Mouse (Mus musculus): ENCODE measurements around the gene Zfp157. TPM values are rescaled to one million over a fixed set of nuclear protein-coding genes. Genes with fewer than 3 reads are reported as not detected.
"Not testable (repeated sequence)": the region's sequence is repeated elsewhere in the genome, so short reads cannot be mapped to it uniquely, and the experiment has no call there.

The Zfp157 gene
- total RNA-seq (2014; fragmentation: Nextera tagmentation) (16.7 and 21.8 TPM in 2 replicates), total RNA-seq (2017) (12.3 and 17.9 TPM in 2 replicates)

DNA sequence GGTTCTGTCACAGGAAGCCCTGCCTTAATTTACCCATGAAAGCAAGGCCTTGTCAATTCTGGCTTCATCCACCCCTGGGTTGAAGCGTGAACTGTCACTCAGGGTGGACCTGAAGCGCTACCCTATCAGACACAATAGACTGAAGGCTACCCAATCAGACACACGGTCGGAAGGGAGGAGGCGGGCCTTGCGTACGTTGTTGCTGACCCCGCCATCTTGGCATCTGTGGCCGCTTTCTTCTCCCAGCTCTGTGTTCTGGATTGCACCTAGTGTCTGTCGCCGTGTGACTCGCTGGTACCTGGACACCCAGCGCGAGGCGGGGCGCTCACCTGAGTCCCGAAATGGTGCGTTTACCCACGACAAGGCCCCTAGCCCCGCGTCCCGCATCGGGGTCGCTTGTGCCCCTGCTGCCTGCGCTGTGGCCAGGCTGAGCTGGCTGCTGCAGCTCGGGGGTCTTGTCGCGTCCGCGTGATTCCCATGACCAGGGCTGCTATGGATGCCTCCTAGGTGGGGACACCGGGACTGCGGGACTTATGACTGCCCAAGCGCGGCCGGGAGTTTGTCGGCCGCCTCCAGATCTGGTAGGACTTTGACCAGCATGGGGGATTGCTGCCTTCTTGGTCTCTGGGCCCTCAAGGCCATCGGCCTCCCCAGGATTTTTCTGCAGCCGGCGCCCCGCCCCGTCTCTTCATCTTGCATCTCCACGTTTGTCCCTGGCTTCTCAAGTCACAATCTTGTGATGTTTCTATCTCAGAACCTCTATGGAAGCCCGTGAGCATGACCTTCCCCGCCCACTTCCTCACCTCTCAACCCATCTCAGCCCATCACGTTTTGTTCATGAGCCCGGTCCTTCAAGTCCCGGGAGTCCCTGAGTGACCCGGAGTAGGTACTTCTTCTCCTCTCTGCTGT, at the start of gene Zfp157:
Gene Zfp157, plus strand, starts transcription at position 183 of the 909 bp plus-strand sequence.
- ATAC-seq (replicated peaks; ENCODE audit: poor library complexity, severe bottlenecking), result peak; percentile 100

DNA sequence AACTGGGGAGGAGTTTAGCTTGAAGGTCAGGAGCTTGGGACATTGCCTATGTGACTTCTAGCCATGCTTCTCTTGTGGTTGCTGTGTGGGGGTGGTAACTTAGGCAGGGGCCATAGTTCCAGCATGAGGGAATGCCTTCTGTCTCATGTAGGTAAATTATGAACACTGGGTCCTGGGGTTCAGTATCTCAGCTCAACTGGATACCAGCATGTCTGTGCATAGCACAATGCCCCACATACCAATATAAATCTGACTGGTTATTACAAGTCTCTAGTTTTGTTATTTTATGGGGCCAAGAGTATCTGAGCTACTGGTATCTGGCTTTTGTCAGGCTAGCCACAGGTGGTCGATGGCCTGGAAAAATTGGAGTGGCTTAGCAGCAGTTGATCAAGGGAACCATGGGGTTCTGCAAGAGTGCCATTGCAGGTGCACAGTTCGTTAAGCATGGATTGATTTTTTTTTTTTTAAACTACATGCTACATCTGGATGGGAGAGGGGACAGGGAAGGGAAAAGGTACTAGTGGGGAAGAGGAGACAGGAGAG, 43.4 kb upstream of the Zfp157 start:
- ATAC-seq (replicated peaks; ENCODE audit: poor library complexity, severe bottlenecking), result no peak

DNA sequence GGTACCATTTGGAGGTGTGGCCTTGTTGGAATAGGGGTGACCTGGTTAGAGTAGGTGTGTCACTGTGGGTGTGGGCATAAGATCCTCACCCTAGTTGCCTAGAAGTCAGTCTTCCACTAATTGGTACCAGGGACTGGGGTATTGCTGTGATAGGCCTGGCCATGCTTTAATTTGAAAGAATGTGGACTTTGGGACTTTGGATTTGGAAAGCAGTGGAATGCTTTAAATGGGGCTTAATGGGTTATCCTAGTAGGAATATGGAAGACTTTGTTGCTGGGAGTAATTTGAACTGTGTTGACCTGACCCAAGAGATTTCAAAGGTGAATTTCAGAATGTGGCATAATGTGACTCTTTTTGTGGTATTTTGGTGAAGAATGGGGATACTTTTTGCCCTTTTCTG, 40.8 kb upstream of the Zfp157 start:
- ATAC-seq (replicated peaks; ENCODE audit: poor library complexity, severe bottlenecking), result not testable (repeated sequence)

DNA sequence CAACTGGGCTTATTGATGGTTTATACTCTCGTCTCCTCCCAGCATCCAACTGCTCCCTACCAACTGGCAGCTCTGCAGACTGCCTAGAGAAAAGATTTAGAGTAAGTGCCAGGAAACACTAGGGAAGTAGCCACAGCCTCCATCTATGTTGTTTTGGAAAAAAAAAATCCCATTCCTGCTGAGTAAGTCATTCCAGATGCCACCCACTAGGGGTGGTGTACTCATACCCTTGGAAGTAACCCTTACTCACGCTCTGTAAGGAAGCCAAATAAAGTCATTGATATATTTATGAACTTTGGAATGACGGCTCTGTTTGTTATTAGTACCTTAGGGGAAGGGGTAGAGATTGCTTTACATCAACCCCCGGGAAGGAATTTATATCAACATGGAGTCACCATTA, 17.1 kb downstream of the Zfp157 start:
- no peak for ATAC-seq (replicated peaks; ENCODE audit: poor library complexity, severe bottlenecking)

DNA sequence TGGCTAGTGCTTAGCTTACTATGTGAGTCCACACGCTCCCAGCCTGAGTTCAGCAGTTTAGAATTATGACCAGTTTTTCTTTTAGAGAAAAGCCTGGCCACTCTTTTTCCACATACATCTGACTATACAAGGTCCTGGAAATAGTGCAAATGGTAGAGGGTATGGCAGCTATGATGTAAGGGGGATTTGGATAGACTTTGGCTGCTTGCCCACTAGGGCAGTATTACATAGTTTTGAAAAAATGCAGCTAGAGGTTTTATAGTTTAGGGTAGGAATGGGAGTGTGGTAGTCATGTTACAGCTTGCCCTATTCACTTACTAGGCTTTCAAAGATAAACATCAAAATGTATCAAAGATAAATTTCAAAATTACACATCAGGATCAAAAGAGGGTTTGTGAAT, 17.8 kb downstream of the Zfp157 start:
- no peak for ATAC-seq (replicated peaks; ENCODE audit: poor library complexity, severe bottlenecking)

DNA sequence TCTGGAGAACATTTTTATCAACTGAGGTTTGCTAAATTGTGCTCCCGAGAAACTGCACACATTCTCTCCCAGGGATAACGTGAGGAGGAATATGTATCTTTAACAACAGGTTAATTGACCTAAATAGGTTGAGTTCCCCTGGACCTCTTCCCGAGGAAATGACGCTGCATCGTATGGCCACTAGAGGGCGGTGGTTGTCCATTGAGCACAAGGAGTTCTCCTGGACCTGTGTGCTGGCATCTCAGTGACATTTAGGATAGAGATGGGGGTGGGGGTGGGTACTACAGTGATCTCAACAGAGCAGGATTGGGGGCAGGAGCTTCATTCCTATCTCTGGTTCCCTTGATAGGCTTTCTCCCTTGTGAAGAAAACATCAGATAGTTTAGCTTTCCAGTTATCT, 32.3 kb downstream of the Zfp157 start:
- no peak for ATAC-seq (replicated peaks; ENCODE audit: poor library complexity, severe bottlenecking)

DNA sequence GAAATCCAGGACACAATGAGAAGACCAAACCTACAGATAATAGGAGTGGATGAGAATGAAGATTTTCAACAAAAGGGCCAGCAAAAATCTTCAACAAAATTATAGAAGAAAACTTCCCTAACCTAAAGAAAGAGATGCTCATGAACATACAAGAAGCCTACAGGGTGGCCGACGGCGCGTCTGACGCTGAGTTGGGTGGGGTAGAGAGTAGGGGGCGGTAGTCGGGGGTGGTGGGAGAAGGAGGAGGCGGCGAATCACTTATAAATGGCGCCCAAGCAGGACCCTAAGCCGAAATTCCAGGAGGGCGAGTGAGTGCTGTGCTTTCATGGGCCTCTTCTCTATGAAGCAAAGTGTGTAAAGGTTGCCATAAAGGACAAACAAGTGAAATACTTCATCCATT, 63.3 kb downstream of the Zfp157 start:
- peak; percentile 46; the same call in 1 of the 2 replicates for ATAC-seq (replicated peaks; ENCODE audit: poor library complexity, severe bottlenecking)

Other genes starting within 250 kb of the Zfp157 start
- gene Mblac1, start 247.2 kb upstream of the Zfp157 start, total RNA-seq (2014; fragmentation: Nextera tagmentation), result 7.8 and 10.6 TPM in 2 replicates
- 8.8 and 12.4 TPM in 2 replicates for gene Mblac1, start 247.2 kb upstream of the Zfp157 start, total RNA-seq (2017)
- 2.3 and 4.3 TPM in 2 replicates for gene Nxpe5, start 215.6 kb upstream of the Zfp157 start, total RNA-seq (2014; fragmentation: Nextera tagmentation)
- 1.8 and 2.8 TPM in 2 replicates for gene Nxpe5, start 215.6 kb upstream of the Zfp157 start, total RNA-seq (2017)
- gene Lamtor4, start 186.0 kb upstream of the Zfp157 start, total RNA-seq (2014; fragmentation: Nextera tagmentation), result 132 and 143 TPM in 2 replicates
- 80.9 and 86.9 TPM in 2 replicates for gene Lamtor4, start 186.0 kb upstream of the Zfp157 start, total RNA-seq (2017)
- gene BC037034, start 177.4 kb upstream of the Zfp157 start, total RNA-seq (2014; fragmentation: Nextera tagmentation), result 66.1 and 68.2 TPM in 2 replicates
- 37.8 and 50.5 TPM in 2 replicates for gene BC037034, start 177.4 kb upstream of the Zfp157 start, total RNA-seq (2017)
- not detected in 2 replicates for gene Gal3st4, start 168.6 kb upstream of the Zfp157 start, total RNA-seq (2014; fragmentation: Nextera tagmentation)
- 1.5 TPM in 1 of 2 replicates, not detected in the other for gene Gal3st4, start 168.6 kb upstream of the Zfp157 start, total RNA-seq (2017)
- not detected in 2 replicates for gene Gm43720, start 161.5 kb upstream of the Zfp157 start, total RNA-seq (2014; fragmentation: Nextera tagmentation)
- 0.05 TPM in 1 of 2 replicates, not detected in the other for gene Gm43720, start 161.5 kb upstream of the Zfp157 start, total RNA-seq (2017)
- 4.2 and 7.9 TPM in 2 replicates for gene Gpc2, start 161.5 kb upstream of the Zfp157 start, total RNA-seq (2014; fragmentation: Nextera tagmentation)
- gene Gpc2, start 161.5 kb upstream of the Zfp157 start, total RNA-seq (2017), result 2.9 and 3.9 TPM in 2 replicates
- 11.7 and 19.4 TPM in 2 replicates for gene Stag3, start 161.2 kb upstream of the Zfp157 start, total RNA-seq (2014; fragmentation: Nextera tagmentation)
- 7.6 and 17.4 TPM in 2 replicates for gene Stag3, start 161.2 kb upstream of the Zfp157 start, total RNA-seq (2017)
- gene Pvrig, start 99.5 kb upstream of the Zfp157 start, total RNA-seq (2014; fragmentation: Nextera tagmentation), result not detected in 2 replicates
- not detected in 2 replicates for gene Pvrig, start 99.5 kb upstream of the Zfp157 start, total RNA-seq (2017)
- not detected in 2 replicates for gene 1700123K08Rik, start 123.2 kb downstream of the Zfp157 start, total RNA-seq (2014; fragmentation: Nextera tagmentation)
- not detected in 2 replicates for gene 1700123K08Rik, start 123.2 kb downstream of the Zfp157 start, total RNA-seq (2017)
- 34.4 and 34.7 TPM in 2 replicates for gene Zfp68, start 178.3 kb downstream of the Zfp157 start, total RNA-seq (2014; fragmentation: Nextera tagmentation)
- gene Zfp68, start 178.3 kb downstream of the Zfp157 start, total RNA-seq (2017), result 56.2 and 72.1 TPM in 2 replicates
- 6.7 and 14.7 TPM in 2 replicates for gene A430033K04Rik, start 181.4 kb downstream of the Zfp157 start, total RNA-seq (2014; fragmentation: Nextera tagmentation)
- 9.0 and 11.9 TPM in 2 replicates for gene A430033K04Rik, start 181.4 kb downstream of the Zfp157 start, total RNA-seq (2017)

All from granulocyte monocyte progenitor cell, adult 5-6 weeks (primary cell).